Mouse (Mus musculus) myocyte (in vitro differentiated cells): Measurements from ENCODE around the gene Ptcd1. TPM values are rescaled to one million over a fixed set of nuclear protein-coding genes. Genes with fewer than 3 reads are reported as not detected.

ENCODE experiments used
- H3K27me3 ChIP-seq: one replicate; pipeline ENCODE4 v1.6.1; 2011; ENCODE audit not compliant: control insufficient read depth, insufficient read depth, insufficient read length
- H3K36me3 ChIP-seq: one replicate; pipeline ENCODE4 v1.6.1; 2011; ENCODE audit not compliant: control insufficient read depth, insufficient read depth
- H3K4me2 ChIP-seq: one replicate; pipeline ENCODE4 v1.6.1; 2011; ENCODE audit warnings: low read depth, control low read depth
- H3K4me3 ChIP-seq: one replicate; pipeline ENCODE4 v1.5.1; 2011; ENCODE audit warnings: mild to moderate bottlenecking, control low read depth, moderate library complexity
- H3K79me2 ChIP-seq: one replicate; pipeline ENCODE4 v1.6.1; 2011; ENCODE audit not compliant: control insufficient read depth, insufficient read depth
- H3ac ChIP-seq: one replicate; pipeline ENCODE4 v1.6.1; 2011; ENCODE audit not compliant: control insufficient read depth, insufficient read length
- CEBPB ChIP-seq: IDR thresholded peaks from 2 replicates; pipeline ENCODE4 v1.6.1; 2011; ENCODE audit warnings: mild to moderate bottlenecking, moderate library complexity; ENCODE audit not compliant: poor library complexity, insufficient read depth, severe bottlenecking
- E2F4 ChIP-seq: IDR thresholded peaks from one replicate; pipeline ENCODE4 v1.6.1; 2011; ENCODE audit warnings: mild to moderate bottlenecking, control low read depth, moderate library complexity; ENCODE audit not compliant: insufficient read depth
- MAX ChIP-seq: IDR thresholded peaks from one replicate; pipeline ENCODE4 v1.6.1; 2011; ENCODE audit warnings: low read depth, mild to moderate bottlenecking, control low read depth
- MYOD1 ChIP-seq, 3 experiments: IDR thresholded peaks; one replicate each; pipeline ENCODE4 v1.6.1; 2011; ENCODE audit warnings: control low read depth in 2 of 3, low read depth in 2 of 3, mild to moderate bottlenecking in 2 of 3, moderate library complexity in 1 of 3; ENCODE audit not compliant: insufficient read length in 2 of 3, control insufficient read depth in 1 of 3
- MYOG ChIP-seq, 3 experiments: IDR thresholded peaks; one replicate each; pipeline ENCODE4 v1.6.1; 2011; ENCODE audit warnings: control low read depth in 2 of 3, low read depth in 2 of 3, mild to moderate bottlenecking in 2 of 3; ENCODE audit not compliant: insufficient read length in 2 of 3, control insufficient read depth in 1 of 3, insufficient read depth in 1 of 3
- POLR2A ChIP-seq: IDR thresholded peaks from one replicate; pipeline ENCODE4 v1.6.1; 2011; ENCODE audit warnings: low read depth, mild to moderate bottlenecking, control low read depth, moderate library complexity; ENCODE audit not compliant: insufficient read length
- POLR2AphosphoS2 ChIP-seq: IDR thresholded peaks from one replicate; pipeline ENCODE4 v1.6.1; 2011; ENCODE audit warnings: low read depth, control low read depth; ENCODE audit not compliant: insufficient read length
- REST ChIP-seq: IDR thresholded peaks from one replicate; pipeline ENCODE4 v1.6.1; 2011; ENCODE audit warnings: mild to moderate bottlenecking, control low read depth, moderate library complexity; ENCODE audit not compliant: insufficient read depth, insufficient read length
- SRF ChIP-seq: IDR thresholded peaks from one replicate; pipeline ENCODE4 v1.6.1; 2011; ENCODE audit warnings: low read depth; ENCODE audit not compliant: control insufficient read depth, insufficient read length
- TCF12 ChIP-seq: IDR thresholded peaks from one replicate; pipeline ENCODE4 v1.6.1; 2011; ENCODE audit warnings: mild to moderate bottlenecking, control low read depth; ENCODE audit not compliant: poor library complexity, insufficient read depth, severe bottlenecking
- TCF3 ChIP-seq: IDR thresholded peaks from one replicate; pipeline ENCODE4 v1.6.1; 2011; ENCODE audit warnings: low read depth, control low read depth; ENCODE audit not compliant: insufficient read length
- USF1 ChIP-seq: IDR thresholded peaks from one replicate; pipeline ENCODE4 v1.6.1; 2011; ENCODE audit warnings: low read depth, mild to moderate bottlenecking, control low read depth, moderate library complexity
- polyA plus RNA-seq: library from polyadenylated mRNA; unstranded; fragments of >200 nt; fragmentation: generic; extraction: Trizol; gene quantifications from one replicate; pipeline ENCODE4 v1.2.1, GENCODE M21; 2012; ENCODE audit warnings: missing spikeins

The Ptcd1 gene
- polyA plus RNA-seq, 1 experiment: 16.6 TPM

- H3K27me3 ChIP-seq: no peaks in the 10 kb centered on the region
- H3K79me2 ChIP-seq: peaks cover 33% of the 10 kb centered on the region
- H3K36me3 ChIP-seq: peaks cover 36% of the 10 kb centered on the region
- H3ac ChIP-seq: no peak overlapping the region
- no peak overlapping the region for H3K4me2 ChIP-seq
- no peak overlapping the region for H3K4me3 ChIP-seq
- peak; percentile 42 for TF ChIP-seq POLR2AphosphoS2
- TF ChIP-seq MYOD1 (IDR thresholded peaks at IDR 0.05; ENCODE audit: control insufficient read depth in 1 of 3, insufficient read length in 2 of 3, low read depth in 2 of 3): no peak
Measured at GRCm38 (mm10) chr5:145123396-145123795, 43.5 kb downstream of the Ptcd1 start.

- peaks cover 57% of the 10 kb centered on the region for H3K79me2 ChIP-seq
- no peaks in the 10 kb centered on the region for H3K27me3 ChIP-seq
- TF ChIP-seq SRF: no peak
- TF ChIP-seq USF1: no peak
- no peak for TF ChIP-seq TCF3
- TF ChIP-seq TCF12: no peak
- no peak for TF ChIP-seq MAX
- no peak for TF ChIP-seq E2F4
- TF ChIP-seq CEBPB: no peak
- TF ChIP-seq REST: no peak
- TF ChIP-seq POLR2AphosphoS2: no peak
- TF ChIP-seq MYOG (IDR thresholded peaks at IDR 0.05; ENCODE audit: control insufficient read depth in 1 of 3, insufficient read depth in 1 of 3, insufficient read length in 2 of 3, low read depth in 2 of 3): no peak
- TF ChIP-seq MYOD1 (IDR thresholded peaks at IDR 0.05; ENCODE audit: control insufficient read depth in 1 of 3, insufficient read length in 2 of 3, low read depth in 2 of 3): no peak
- TF ChIP-seq POLR2A: no peak
- peaks cover 21% of the 10 kb centered on the region for H3K36me3 ChIP-seq
- no peak overlapping the region for H3ac ChIP-seq
- H3K4me3 ChIP-seq: no peak overlapping the region
- H3K4me2 ChIP-seq: no peak overlapping the region
Measured at GRCm38 (mm10) chr5:145120921-145121320, 46.0 kb downstream of the Ptcd1 start.

GRCm38 (mm10) chr5:145119385-145119784 lies 47.5 kb downstream of the Ptcd1 start:
- peaks cover 10% of the 10 kb centered on the region for H3K36me3 ChIP-seq
- no peak for TF ChIP-seq TCF12
- peak; percentile 28 for TF ChIP-seq USF1
- no peak overlapping the region for H3K4me2 ChIP-seq
- H3K79me2 ChIP-seq: peaks cover 66% of the 10 kb centered on the region
- H3K27me3 ChIP-seq: no peaks in the 10 kb centered on the region
- H3ac ChIP-seq: no peak overlapping the region
- no peak overlapping the region for H3K4me3 ChIP-seq

GRCm38 (mm10) chr5:145118461-145118860 lies 48.4 kb downstream of the Ptcd1 start:
- Histone ChIP-seq H3K4me2 (no peak overlapping the region), H3K27me3 (no peaks in the 10 kb centered on the region), H3K4me3 (no peak overlapping the region), H3ac (no peak overlapping the region), H3K79me2 (peaks cover 68% of the 10 kb centered on the region), H3K36me3 (peaks cover 3% of the 10 kb centered on the region)
- no peak for TF ChIP-seq SRF
- TF ChIP-seq E2F4: no peak
- TF ChIP-seq MYOG (IDR thresholded peaks at IDR 0.05; ENCODE audit: control insufficient read depth in 1 of 3, insufficient read depth in 1 of 3, insufficient read length in 2 of 3, low read depth in 2 of 3): no peak
- no peak for TF ChIP-seq TCF3
- TF ChIP-seq POLR2A: no peak
- no peak for TF ChIP-seq MYOD1 (IDR thresholded peaks at IDR 0.05; ENCODE audit: control insufficient read depth in 1 of 3, insufficient read length in 2 of 3, low read depth in 2 of 3)
- no peak for TF ChIP-seq REST
- no peak for TF ChIP-seq USF1
- no peak for TF ChIP-seq TCF12
- no peak for TF ChIP-seq CEBPB
- TF ChIP-seq MAX: no peak
- TF ChIP-seq POLR2AphosphoS2: no peak

- TF ChIP-seq POLR2AphosphoS2 (no peak), REST (no peak), POLR2A (no peak), MYOD1 (IDR thresholded peaks at IDR 0.05; ENCODE audit: control insufficient read depth in 1 of 3, insufficient read length in 2 of 3, low read depth in 2 of 3) (no peak), MAX (no peak), MYOG (IDR thresholded peaks at IDR 0.05; ENCODE audit: control insufficient read depth in 1 of 3, insufficient read depth in 1 of 3, insufficient read length in 2 of 3, low read depth in 2 of 3) (no peak), SRF (no peak), CEBPB (no peak), TCF3 (no peak)
- H3K4me2 ChIP-seq: no peak overlapping the region
- H3K79me2 ChIP-seq: peaks cover 68% of the 10 kb centered on the region
Measured at GRCm38 (mm10) chr5:145118005-145118404, 48.9 kb downstream of the Ptcd1 start.

More at GRCm38 (mm10) chr5:145118005-145118404, 48.9 kb downstream of the Ptcd1 start:
- Histone ChIP-seq H3K4me3 (no peak overlapping the region), H3K36me3 (peaks cover under 1% of the 10 kb centered on the region), H3ac (no peak overlapping the region), H3K27me3 (no peaks in the 10 kb centered on the region)
